Mouse (Mus musculus): ENCODE data around the gene Gli2. TPM values are rescaled to one million over a fixed set of nuclear protein-coding genes. Genes with fewer than 3 reads are reported as not detected.

The Gli2 gene
- polyA plus RNA-seq, 1 experiment from 2014 or later = 3.8 TPM

GRCm38 (mm10) chr1:119083468-119083921 is 30.1 kb upstream of the Gli2 start:
- no peaks in the 10 kb centered on the region for H3K27me3 ChIP-seq (replicated peaks; ENCODE audit: control insufficient read depth, insufficient read depth, low read length)
- H3K4me2 ChIP-seq (replicated peaks; ENCODE audit: low read depth) = peak overlapping the region; percentile 30; the same call in 1 of the 2 replicates

GRCm38 (mm10) chr1:119082231-119082991 is 29.0 kb upstream of the Gli2 start:
- H3K4me3 ChIP-seq (ENCODE audit: low read depth, low read length) = no peak overlapping the region
- peak; percentile 91 for TF ChIP-seq CTCF (IDR thresholded peaks at IDR 0.05; ENCODE audit: low read depth)
- no peak overlapping the region for H3K4me2 ChIP-seq (replicated peaks; ENCODE audit: low read depth)
- no peak overlapping the region for H3K27ac ChIP-seq (ENCODE audit: low read depth, low read length)
- H3K9ac ChIP-seq (ENCODE audit: low read depth, low read length) = no peak overlapping the region
- H3K4me1 ChIP-seq (replicated peaks; ENCODE audit: control insufficient read depth, insufficient read depth, low read length) = no peaks in the 10 kb centered on the region
- ATAC-seq = no peak
- no peaks in the 10 kb centered on the region for H3K9me3 ChIP-seq (ENCODE audit: control insufficient read depth)
- H3K36me3 ChIP-seq (ENCODE audit: control insufficient read depth, insufficient read depth) = no peaks in the 10 kb centered on the region
- 37% methylated on average over 12 of the region's 12 CpGs for WGBS
- no peaks in the 10 kb centered on the region; the same call in 1 of the 2 replicates for H3K27me3 ChIP-seq (replicated peaks; ENCODE audit: control insufficient read depth, insufficient read depth, low read length)

More at GRCm38 (mm10) chr1:119083468-119083921, 30.1 kb upstream of the Gli2 start:
- Histone ChIP-seq H3K36me3 (ENCODE audit: control insufficient read depth, insufficient read depth) (no peaks in the 10 kb centered on the region), H3K27ac (ENCODE audit: low read depth, low read length) (no peak overlapping the region), H3K9ac (ENCODE audit: low read depth, low read length) (no peak overlapping the region), H3K4me1 (replicated peaks; ENCODE audit: control insufficient read depth, insufficient read depth, low read length) (no peaks in the 10 kb centered on the region), H3K4me3 (ENCODE audit: low read depth, low read length) (no peak overlapping the region), H3K9me3 (ENCODE audit: control insufficient read depth) (no peaks in the 10 kb centered on the region)
- ATAC-seq = no peak
- 23% methylated on average over 10 of the region's 10 CpGs for WGBS
- TF ChIP-seq CTCF (IDR thresholded peaks at IDR 0.05; ENCODE audit: low read depth) = peak; percentile 81

GRCm38 (mm10) chr1:119077933-119078332 is 24.5 kb upstream of the Gli2 start:
- ATAC-seq = no peak

GRCm38 (mm10) chr1:119076333-119076732 is 22.9 kb upstream of the Gli2 start:
- no peak overlapping the region for H3K9ac ChIP-seq (ENCODE audit: low read depth, low read length)
- TF ChIP-seq CTCF (IDR thresholded peaks at IDR 0.05; ENCODE audit: low read depth) = no peak

More at GRCm38 (mm10) chr1:119077933-119078332, 24.5 kb upstream of the Gli2 start:
- H3K4me3 ChIP-seq (ENCODE audit: low read depth, low read length) = no peak overlapping the region
- H3K27ac ChIP-seq (ENCODE audit: low read depth, low read length) = no peak overlapping the region
- TF ChIP-seq CTCF (IDR thresholded peaks at IDR 0.05; ENCODE audit: low read depth) = no peak
- no peaks in the 10 kb centered on the region for H3K36me3 ChIP-seq (ENCODE audit: control insufficient read depth, insufficient read depth)
- no peak overlapping the region for H3K4me2 ChIP-seq (replicated peaks; ENCODE audit: low read depth)
- H3K27me3 ChIP-seq (replicated peaks; ENCODE audit: control insufficient read depth, insufficient read depth, low read length) = peaks cover 2% of the 10 kb centered on the region; the same call in 1 of the 2 replicates
- no peaks in the 10 kb centered on the region for H3K9me3 ChIP-seq (ENCODE audit: control insufficient read depth)
- no peaks in the 10 kb centered on the region for H3K4me1 ChIP-seq (replicated peaks; ENCODE audit: control insufficient read depth, insufficient read depth, low read length)
- WGBS = 81% methylated on average over 7 of the region's 7 CpGs
- no peak overlapping the region for H3K9ac ChIP-seq (ENCODE audit: low read depth, low read length)

GRCm38 (mm10) chr1:119075916-119076315 is 22.5 kb upstream of the Gli2 start:
- 52% methylated on average over 3 of the region's 3 CpGs for WGBS
- no peaks in the 10 kb centered on the region for H3K4me1 ChIP-seq (replicated peaks; ENCODE audit: control insufficient read depth, insufficient read depth, low read length)
- no peak for TF ChIP-seq CTCF (IDR thresholded peaks at IDR 0.05; ENCODE audit: low read depth)
- no peaks in the 10 kb centered on the region for H3K9me3 ChIP-seq (ENCODE audit: control insufficient read depth)
- H3K4me3 ChIP-seq (ENCODE audit: low read depth, low read length) = no peak overlapping the region
- no peak overlapping the region for H3K27ac ChIP-seq (ENCODE audit: low read depth, low read length)
- H3K36me3 ChIP-seq (ENCODE audit: control insufficient read depth, insufficient read depth) = no peaks in the 10 kb centered on the region
- ATAC-seq = no peak
- no peak overlapping the region for H3K4me2 ChIP-seq (replicated peaks; ENCODE audit: low read depth)
- peaks cover 2% of the 10 kb centered on the region; the same call in 1 of the 2 replicates for H3K27me3 ChIP-seq (replicated peaks; ENCODE audit: control insufficient read depth, insufficient read depth, low read length)
- no peak overlapping the region for H3K9ac ChIP-seq (ENCODE audit: low read depth, low read length)

More at GRCm38 (mm10) chr1:119076333-119076732, 22.9 kb upstream of the Gli2 start:
- Histone ChIP-seq H3K36me3 (ENCODE audit: control insufficient read depth, insufficient read depth) (no peaks in the 10 kb centered on the region), H3K4me2 (replicated peaks; ENCODE audit: low read depth) (no peak overlapping the region), H3K27me3 (replicated peaks; ENCODE audit: control insufficient read depth, insufficient read depth, low read length) (peaks cover 2% of the 10 kb centered on the region; the same call in 1 of the 2 replicates), H3K27ac (ENCODE audit: low read depth, low read length) (no peak overlapping the region), H3K4me1 (replicated peaks; ENCODE audit: control insufficient read depth, insufficient read depth, low read length) (no peaks in the 10 kb centered on the region), H3K4me3 (ENCODE audit: low read depth, low read length) (no peak overlapping the region), H3K9me3 (ENCODE audit: control insufficient read depth) (no peaks in the 10 kb centered on the region)
- WGBS = 79% methylated on average over 4 of the region's 4 CpGs
- no peak for ATAC-seq

GRCm38 (mm10) chr1:119075500-119075899 is 22.1 kb upstream of the Gli2 start:
- ATAC-seq = no peak
- no peak overlapping the region for H3K4me3 ChIP-seq (ENCODE audit: low read depth, low read length)
- no peaks in the 10 kb centered on the region for H3K4me1 ChIP-seq (replicated peaks; ENCODE audit: control insufficient read depth, insufficient read depth, low read length)
- no peak overlapping the region for H3K27ac ChIP-seq (ENCODE audit: low read depth, low read length)
- no peak overlapping the region for H3K9ac ChIP-seq (ENCODE audit: low read depth, low read length)
- no peak for TF ChIP-seq CTCF (IDR thresholded peaks at IDR 0.05; ENCODE audit: low read depth)
- no peaks in the 10 kb centered on the region for H3K9me3 ChIP-seq (ENCODE audit: control insufficient read depth)
- 38% methylated on average over 7 of the region's 7 CpGs for WGBS
- H3K4me2 ChIP-seq (replicated peaks; ENCODE audit: low read depth) = peak overlapping the region; percentile 13; the same call in 1 of the 2 replicates
- H3K27me3 ChIP-seq (replicated peaks; ENCODE audit: control insufficient read depth, insufficient read depth, low read length) = peaks cover 2% of the 10 kb centered on the region; the same call in 1 of the 2 replicates
- no peaks in the 10 kb centered on the region for H3K36me3 ChIP-seq (ENCODE audit: control insufficient read depth, insufficient read depth)
